Mouse (Mus musculus): ENCODE measurements around the gene 1520401A03Rik. TPM values are rescaled to one million over a fixed set of nuclear protein-coding genes. Genes with fewer than 3 reads are reported as not detected.
A peak's percentile ranks its signal among the peaks of the same experiment; 100 is the strongest.

Gene 1520401A03Rik
- polyA plus RNA-seq, 1 experiment from 2014 or later, result 0.30 TPM

GRCm38 (mm10) chr17:23741359-23742209 lies 19.0 kb upstream of the 1520401A03Rik start:
- Histone ChIP-seq H3K4me2 (replicated peaks) (no peak overlapping the region), H3K4me1 (replicated peaks) (peaks cover 55% of the 10 kb centered on the region), H3K36me3 (peaks cover 12% of the 10 kb centered on the region), H3K4me3 (replicated peaks) (peak overlapping the region; percentile 22), H3K27me3 (peaks cover 62% of the 10 kb centered on the region), H3K9me3 (no peaks in the 10 kb centered on the region), H3K9ac (replicated peaks) (no peak overlapping the region), H3K27ac (no peak overlapping the region)
- ATAC-seq, result no peak
- 51% methylated on average over 38 of the region's 38 CpGs for WGBS

GRCm38 (mm10) chr17:23740598-23741021 lies 18.0 kb upstream of the 1520401A03Rik start, which contains the start of gene Paqr4:
Paqr4 (minus strand) TSS chr17:23740867.
- 12% methylated on average over 13 of the region's 13 CpGs for WGBS
- Histone ChIP-seq H3K4me2 (replicated peaks) (peak within 1 kb of the TSS; percentile 73), H3K9me3 (no peaks in the 10 kb centered on the region), H3K36me3 (peaks cover 21% of the 10 kb centered on the region), H3K4me3 (replicated peaks) (peak within 1 kb of the TSS; percentile 80), H3K9ac (replicated peaks) (peak within 1 kb of the TSS; percentile 80), H3K27ac (peak within 1 kb of the TSS; percentile 88), H3K4me1 (replicated peaks) (peaks cover 48% of the 10 kb centered on the region), H3K27me3 (peaks cover 52% of the 10 kb centered on the region)
- ATAC-seq, result no peak; the same call in 1 of the 2 replicates

- peak overlapping the region; percentile 80 for H3K4me3 ChIP-seq (replicated peaks)
- peak; percentile 84 for ATAC-seq
Measured at GRCm38 (mm10) chr17:23740136-23740584, 17.6 kb upstream of the 1520401A03Rik start.

GRCm38 (mm10) chr17:23739202-23740135 lies 16.9 kb upstream of the 1520401A03Rik start:
- Histone ChIP-seq H3K4me3 (replicated peaks) (peak overlapping the region; percentile 80), H3K36me3 (peaks cover 32% of the 10 kb centered on the region), H3K27me3 (peaks cover 40% of the 10 kb centered on the region), H3K27ac (peak overlapping the region; percentile 88), H3K4me1 (replicated peaks) (peaks cover 36% of the 10 kb centered on the region), H3K4me2 (replicated peaks) (peak overlapping the region; percentile 73), H3K9me3 (no peaks in the 10 kb centered on the region), H3K9ac (replicated peaks) (peak overlapping the region; percentile 80)
- under 1% methylated on average over 47 of the region's 48 CpGs for WGBS
- peak; percentile 55 for ATAC-seq

More at GRCm38 (mm10) chr17:23740136-23740584, 17.6 kb upstream of the 1520401A03Rik start:
- 0% methylated on average over 37 of the region's 46 CpGs for WGBS
- Histone ChIP-seq H3K27ac (peak overlapping the region; percentile 88), H3K9ac (replicated peaks) (peak overlapping the region; percentile 80), H3K36me3 (peaks cover 26% of the 10 kb centered on the region), H3K4me2 (replicated peaks) (peak overlapping the region; percentile 73), H3K4me1 (replicated peaks) (peaks cover 43% of the 10 kb centered on the region), H3K27me3 (peaks cover 47% of the 10 kb centered on the region), H3K9me3 (no peaks in the 10 kb centered on the region)

GRCm38 (mm10) chr17:23738836-23739201 lies 16.2 kb upstream of the 1520401A03Rik start:
- ATAC-seq, result no peak
- H3K36me3 ChIP-seq, result peaks cover 38% of the 10 kb centered on the region
- H3K4me2 ChIP-seq (replicated peaks), result peak overlapping the region; percentile 73
- 21% methylated on average over 2 of the region's 2 CpGs for whole genome bisulfite sequencing
- peak overlapping the region; percentile 88 for H3K27ac ChIP-seq
- H3K9ac ChIP-seq (replicated peaks), result peak overlapping the region; percentile 80
- no peaks in the 10 kb centered on the region for H3K9me3 ChIP-seq
- peak overlapping the region; percentile 80 for H3K4me3 ChIP-seq (replicated peaks)
- H3K4me1 ChIP-seq (replicated peaks), result peaks cover 36% of the 10 kb centered on the region
- peaks cover 34% of the 10 kb centered on the region for H3K27me3 ChIP-seq

GRCm38 (mm10) chr17:23737493-23738445 lies 15.2 kb upstream of the 1520401A03Rik start:
- Histone ChIP-seq H3K36me3 (peaks cover 38% of the 10 kb centered on the region), H3K4me1 (replicated peaks) (peaks cover 36% of the 10 kb centered on the region), H3K9me3 (no peaks in the 10 kb centered on the region), H3K27ac (no peak overlapping the region), H3K27me3 (peaks cover 23% of the 10 kb centered on the region), H3K4me2 (replicated peaks) (peak overlapping the region; percentile 73), H3K9ac (replicated peaks) (peak overlapping the region; percentile 80), H3K4me3 (replicated peaks) (peak overlapping the region; percentile 80)
- ATAC-seq, result no peak
- WGBS, result 62% methylated on average over 15 of the region's 15 CpGs

GRCm38 (mm10) chr17:23734341-23734740 lies 11.8 kb upstream of the 1520401A03Rik start:
- no peak for ATAC-seq
- Histone ChIP-seq H3K4me3 (replicated peaks) (no peak overlapping the region), H3K27ac (no peak overlapping the region), H3K9me3 (no peaks in the 10 kb centered on the region), H3K4me2 (replicated peaks) (no peak overlapping the region), H3K27me3 (no peaks in the 10 kb centered on the region), H3K36me3 (peaks cover 38% of the 10 kb centered on the region), H3K4me1 (replicated peaks) (peaks cover 21% of the 10 kb centered on the region), H3K9ac (replicated peaks) (no peak overlapping the region)
- WGBS, result 89% methylated on average over 1 of the region's 1 CpGs

- 64% methylated on average over 1 of the region's 1 CpGs for WGBS
- H3K4me1 ChIP-seq (replicated peaks), result peaks cover 13% of the 10 kb centered on the region
- no peak overlapping the region for H3K27ac ChIP-seq
- no peak overlapping the region for H3K4me3 ChIP-seq (replicated peaks)
- H3K27me3 ChIP-seq, result no peaks in the 10 kb centered on the region
- peaks cover 14% of the 10 kb centered on the region for H3K36me3 ChIP-seq
- H3K4me2 ChIP-seq (replicated peaks), result no peak overlapping the region
- no peak for ATAC-seq
- no peak overlapping the region for H3K9ac ChIP-seq (replicated peaks)
- H3K9me3 ChIP-seq, result no peaks in the 10 kb centered on the region
Measured at GRCm38 (mm10) chr17:23730441-23730840, 7.9 kb upstream of the 1520401A03Rik start.

GRCm38 (mm10) chr17:23726758-23727142 lies 4.2 kb upstream of the 1520401A03Rik start:
- H3K36me3 ChIP-seq, result no peaks in the 10 kb centered on the region
- peak; percentile 85 for ATAC-seq
- peak overlapping the region; percentile 40; the same call in 1 of the 2 replicates for H3K27ac ChIP-seq
- H3K9me3 ChIP-seq, result no peaks in the 10 kb centered on the region
- peak overlapping the region; percentile 75 for H3K9ac ChIP-seq (replicated peaks)
- under 1% methylated on average over 17 of the region's 20 CpGs for WGBS
- H3K27me3 ChIP-seq, result no peaks in the 10 kb centered on the region
- H3K4me3 ChIP-seq (replicated peaks), result peak overlapping the region; percentile 79
- H3K4me2 ChIP-seq (replicated peaks), result peak overlapping the region; percentile 89
- peaks cover 13% of the 10 kb centered on the region for H3K4me1 ChIP-seq (replicated peaks)

- Histone ChIP-seq H3K9me3 (no peaks in the 10 kb centered on the region), H3K9ac (replicated peaks) (peak within 1 kb of the TSS; percentile 75), H3K27ac (peak within 1 kb of the TSS; percentile 46; the same call in 1 of the 2 replicates), H3K36me3 (no peaks in the 10 kb centered on the region), H3K4me2 (replicated peaks) (peak within 1 kb of the TSS; percentile 89), H3K4me1 (replicated peaks) (peaks cover 13% of the 10 kb centered on the region), H3K4me3 (replicated peaks) (peak within 1 kb of the TSS; percentile 79), H3K27me3 (no peaks in the 10 kb centered on the region)
- under 1% methylated on average over 60 of the region's 73 CpGs for WGBS
- peak; percentile 90 for ATAC-seq
Measured at GRCm38 (mm10) chr17:23725999-23726757, 3.6 kb upstream of the 1520401A03Rik start, which contains the start of gene Pkmyt1. Pkmyt1 (plus strand) TSS chr17:23726336.
